Mouse (Mus musculus) liver, postnatal 0 days (tissue): ENCODE measurements around the gene Tmem214.

Source experiments
- CTCF ChIP-seq: sonication (generic); IDR thresholded peaks from 2 replicates; pipeline ENCODE4 v1.5.1; 2016; ENCODE audit warnings: antibody characterized with exemption, low read depth
- EP300 ChIP-seq: IDR thresholded peaks from 2 replicates; pipeline ENCODE4 v1.6.1; 2016; ENCODE audit warnings: antibody characterized with exemption, low read depth, mild to moderate bottlenecking

GRCm38 (mm10) chr5:30825166-30825565 lies 42.6 kb upstream of the Tmem214 start:
- TF ChIP-seq CTCF = no peak
- no peak for TF ChIP-seq EP300
